Mouse (Mus musculus) layer of hippocampus, postnatal 36 days (tissue): ENCODE measurements around the gene Upp2. TPM values are rescaled to one million over a fixed set of nuclear protein-coding genes. Genes with fewer than 3 reads are reported as not detected.

Experiments
- DNase-seq, 2 experiments: peaks; one replicate each; pipeline ENCODE4 v3.0.0; 2022
- total RNA-seq, 2 experiments: library from RNA; stranded (reverse); gene quantifications; 2 replicates each; pipeline ENCODE4 v1.2.3; 2021

Upp2 gene
- total RNA-seq, 2 experiments from 2014 or later = 32.0 to 35.9 TPM

GRCm38 (mm10) chr2:58773833-58774232 lies 206.7 kb downstream of the Upp2 start:
- no peak for DNase-seq

DNA sequence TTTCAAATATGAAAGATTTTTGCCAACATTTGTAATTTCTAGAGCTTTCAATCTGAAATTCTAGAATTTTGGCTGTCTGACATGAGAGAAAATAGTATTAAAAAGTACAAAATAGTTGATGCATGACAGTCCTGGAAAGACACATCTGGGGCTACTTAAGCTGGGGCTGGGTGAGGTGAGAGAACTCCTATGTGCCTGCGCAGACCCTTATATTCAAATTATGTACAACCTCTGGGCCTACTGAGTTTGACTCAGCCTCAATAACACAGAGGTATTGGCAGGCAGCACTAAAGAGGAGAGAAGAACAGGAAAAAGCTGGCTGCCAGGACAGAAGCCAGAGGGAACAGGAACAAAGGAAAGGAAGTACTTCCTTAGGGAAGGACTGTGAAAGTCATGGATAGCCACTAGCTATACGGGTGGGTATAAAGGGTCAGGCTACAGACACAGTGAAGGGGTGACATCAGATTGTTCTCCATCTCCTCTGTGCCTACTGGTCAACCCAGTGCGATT lies 211.9 kb downstream of the Upp2 start:
- DNase-seq = no peak

DNA sequence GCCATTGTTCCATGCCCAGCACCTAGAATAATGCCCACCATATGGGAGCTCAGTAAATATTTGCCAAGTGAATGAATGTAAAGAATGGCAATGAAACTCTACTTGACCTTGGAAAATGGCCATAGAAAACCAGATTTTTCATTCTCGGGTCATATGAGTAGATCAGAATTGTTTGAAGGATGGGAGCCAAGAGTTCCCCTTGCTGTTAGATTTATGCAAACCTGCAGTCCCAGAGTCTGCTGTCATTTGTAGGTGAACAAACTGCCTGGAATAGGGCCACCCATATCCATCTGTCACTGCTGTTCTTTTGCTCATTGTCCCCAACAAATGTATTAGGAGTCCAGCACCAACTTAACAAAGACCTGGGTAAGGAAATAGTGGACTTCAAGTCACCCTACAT lies 216.4 kb downstream of the Upp2 start:
- DNase-seq = no peak

DNA sequence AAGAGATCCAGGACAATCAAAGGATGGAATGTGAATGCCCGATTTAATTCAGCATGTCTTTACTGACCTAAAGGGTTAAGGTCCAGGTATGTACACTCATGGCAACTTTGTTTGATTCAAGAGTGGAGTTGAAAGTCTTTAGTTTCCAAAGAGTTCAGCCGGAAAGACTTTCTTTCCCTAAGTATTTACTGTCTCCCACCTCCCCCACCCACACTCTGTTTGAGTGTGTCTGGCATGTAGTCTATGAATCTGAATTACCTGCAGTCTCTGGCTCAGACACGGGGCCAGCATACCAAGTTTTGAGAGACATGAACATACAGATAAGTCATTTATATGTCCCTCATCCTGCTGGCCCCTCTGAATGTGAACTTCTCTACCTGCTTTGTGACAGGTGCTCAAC lies 219.1 kb downstream of the Upp2 start:
- DNase-seq = no peak

GRCm38 (mm10) chr2:58786681-58787080 lies 219.6 kb downstream of the Upp2 start:
- DNase-seq = no peak

GRCm38 (mm10) chr2:58787360-58787759 lies 220.3 kb downstream of the Upp2 start:
- no peak for DNase-seq

GRCm38 (mm10) chr2:58789934-58790333 lies 222.8 kb downstream of the Upp2 start:
- DNase-seq = no peak

- DNase-seq = no peak
Observed at GRCm38 (mm10) chr2:58790361-58790760, 223.3 kb downstream of the Upp2 start.

DNA sequence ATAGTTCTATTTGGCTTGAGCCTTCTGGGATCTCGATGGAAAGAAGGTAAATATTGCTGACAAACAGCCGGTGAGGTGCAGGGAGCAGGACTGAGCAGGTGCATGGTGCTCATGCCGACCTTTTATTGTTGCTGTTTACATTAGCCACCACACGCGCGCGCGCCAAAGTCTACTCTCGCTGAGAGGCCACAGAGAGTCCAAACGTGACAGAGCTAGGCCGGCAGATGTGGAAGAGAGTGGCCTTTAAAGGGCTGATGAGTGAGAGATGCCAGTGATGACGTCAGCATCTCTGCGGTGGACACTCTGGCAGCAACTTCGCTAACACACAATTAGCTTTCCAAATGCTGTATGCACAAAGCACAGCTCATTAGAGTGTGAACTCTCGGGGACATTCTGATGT lies 227.4 kb downstream of the Upp2 start:
- no peak for DNase-seq

DNA sequence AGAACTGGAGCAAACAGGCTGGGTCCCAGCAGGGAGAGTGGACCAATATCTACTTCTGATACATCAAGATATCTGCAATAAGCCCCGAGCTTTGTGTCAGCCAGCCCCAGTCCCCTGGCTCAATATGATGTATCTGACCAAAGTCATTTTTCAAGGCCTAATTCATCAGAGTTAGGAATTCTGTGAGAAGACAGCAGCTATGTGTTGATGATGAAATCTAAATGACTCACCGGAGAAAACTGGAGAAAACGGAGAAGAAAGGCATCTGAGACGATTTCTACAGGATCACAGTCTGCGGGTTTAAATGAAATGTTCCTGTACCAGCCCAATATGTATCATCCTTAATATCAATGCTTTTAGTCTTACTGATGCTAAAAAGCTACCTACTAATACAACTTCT lies 228.3 kb downstream of the Upp2 start:
- DNase-seq = no peak

- DNase-seq = no peak
Observed at GRCm38 (mm10) chr2:58797506-58797905, 230.4 kb downstream of the Upp2 start.

- DNase-seq = no peak
Observed at GRCm38 (mm10) chr2:58799126-58799525, 232.0 kb downstream of the Upp2 start.

- DNase-seq = no peak
Observed at GRCm38 (mm10) chr2:58799623-58800022, 232.5 kb downstream of the Upp2 start.

GRCm38 (mm10) chr2:58812941-58813340 lies 245.8 kb downstream of the Upp2 start:
- no peak for DNase-seq

DNA sequence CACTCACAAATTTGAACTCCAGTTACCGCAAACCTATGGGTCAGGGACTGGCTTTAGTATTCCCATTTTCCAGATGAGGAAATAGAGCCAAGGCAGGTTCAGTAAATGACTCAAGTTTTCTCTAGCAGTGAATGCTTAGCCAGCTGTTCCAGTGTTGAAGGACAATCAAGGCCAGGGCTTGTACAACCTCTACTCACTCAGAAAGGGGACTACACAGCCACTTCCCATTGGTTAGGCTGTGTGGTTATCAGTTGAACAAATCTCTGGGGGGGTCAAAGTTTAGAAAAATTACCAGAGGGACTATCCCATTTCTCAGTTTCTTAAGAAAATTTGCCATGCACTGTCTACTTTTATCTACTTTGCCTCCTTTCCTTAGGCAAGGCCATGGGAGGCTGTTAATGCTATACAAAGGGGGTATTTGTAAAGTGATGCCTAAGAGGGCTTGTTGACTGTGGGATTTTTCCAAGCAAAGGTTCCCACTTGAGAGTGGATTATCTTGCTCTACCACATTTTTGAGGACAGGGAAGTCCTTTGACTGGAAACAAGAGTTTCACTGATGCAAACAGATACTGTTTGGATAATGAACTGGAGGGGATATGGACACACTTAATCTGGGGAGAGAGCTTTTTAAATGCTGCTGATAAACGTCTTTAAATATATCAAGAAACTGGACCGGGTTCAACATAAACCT lies 262.0 kb downstream of the Upp2 start:
- no peak for DNase-seq

- DNase-seq = peak in 1 of 2 experiments; percentile 7
Observed at GRCm38 (mm10) chr2:58829981-58830742, 263.1 kb downstream of the Upp2 start.

DNA sequence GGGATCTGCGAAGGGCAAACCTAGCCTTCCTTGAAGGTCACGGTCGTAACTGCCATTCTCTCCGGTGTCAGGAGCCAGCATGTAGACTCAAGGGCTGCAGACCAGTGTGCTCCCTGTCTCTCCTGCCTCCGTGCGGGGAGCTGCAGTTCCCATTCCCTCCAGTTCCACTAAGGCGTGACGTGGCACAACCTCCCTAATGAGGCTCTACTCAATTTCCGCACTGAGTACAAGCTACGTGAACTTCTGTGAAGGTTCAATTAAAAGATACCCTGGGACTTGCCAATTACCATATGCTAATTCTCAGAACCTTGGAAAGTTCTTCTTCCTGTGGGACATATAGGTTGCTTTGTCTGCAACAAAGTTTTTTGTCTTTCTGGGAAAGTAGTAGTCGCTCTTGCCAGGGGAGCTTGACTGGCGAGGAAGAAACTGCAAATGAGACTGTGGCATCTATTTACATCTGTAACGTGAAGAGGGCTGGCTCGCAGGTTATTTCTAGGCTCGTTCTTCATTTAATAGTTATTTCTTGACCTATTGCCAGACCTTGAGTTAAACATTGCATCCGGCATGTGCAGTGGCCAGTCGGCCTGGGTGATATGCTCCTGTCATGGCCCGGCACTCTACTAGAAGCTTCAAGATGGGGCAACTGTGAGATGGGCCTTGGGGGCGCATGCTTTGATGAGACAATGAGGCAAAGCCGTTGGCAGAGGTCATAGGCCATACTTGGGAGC lies 265.3 kb downstream of the Upp2 start:
- no peak for DNase-seq

DNA sequence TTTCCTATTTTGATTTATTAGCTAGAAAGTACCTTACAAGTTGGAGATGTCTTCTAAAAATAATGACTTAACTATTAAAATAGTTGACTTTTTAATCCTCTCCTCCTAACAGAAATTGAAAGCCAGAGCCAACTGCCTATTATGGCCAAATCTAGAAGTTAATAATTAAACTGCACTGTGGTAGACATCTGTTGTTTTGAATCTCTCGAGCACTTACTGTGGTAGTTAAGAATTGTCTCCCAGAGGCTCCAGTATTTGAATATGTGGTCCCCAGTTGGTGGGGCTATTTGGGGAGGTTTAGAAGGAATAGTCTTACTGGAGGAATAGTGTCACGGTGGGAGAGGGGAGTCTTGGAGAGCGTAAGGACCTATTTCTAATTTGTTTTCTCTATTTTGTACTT lies 273.9 kb downstream of the Upp2 start:
- no peak for DNase-seq

GRCm38 (mm10) chr2:58842443-58842842 lies 275.3 kb downstream of the Upp2 start:
- DNase-seq = no peak
